Mouse (Mus musculus): Measurements from ENCODE around the gene Tbca. TPM values are rescaled to one million over a fixed set of nuclear protein-coding genes. Genes with fewer than 3 reads are reported as not detected.

The Tbca gene
- polyA plus RNA-seq, 1 experiment from 2014 or later: 261 TPM

DNA sequence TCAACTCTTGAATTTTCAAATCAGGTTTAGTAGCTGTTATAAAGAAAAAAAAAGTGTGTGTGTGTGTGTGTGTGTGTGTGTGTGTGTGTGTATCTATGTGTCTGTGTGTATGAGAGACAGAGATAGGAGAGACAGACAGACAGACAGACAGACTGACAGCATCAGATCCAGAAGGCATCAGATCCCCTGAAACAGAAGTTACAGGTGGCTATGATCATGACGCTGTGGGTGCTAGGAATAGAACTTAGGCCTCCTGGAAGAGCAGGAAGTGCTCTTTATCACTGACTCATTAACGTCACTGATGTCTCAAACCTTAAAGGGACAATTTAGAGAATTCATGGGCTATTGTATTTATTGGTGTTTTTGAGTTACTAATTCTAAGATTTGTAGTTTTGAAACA is 32.2 kb downstream of the Tbca start:
- Histone ChIP-seq H3K27me3 (ENCODE audit: control insufficient read depth, insufficient read depth, low read length) (no peaks in the 10 kb centered on the region), H3K4me1 (ENCODE audit: control insufficient read depth in 2 of 2, insufficient read depth in 2 of 2, low read length in 2 of 2) (peaks cover 0 to 18% of the 10 kb centered on the region in 2 experiments; a peak in 3 of 4 replicates), H3K36me3 (ENCODE audit: control insufficient read depth, insufficient read depth, low read length) (peaks cover 13% of the 10 kb centered on the region; the same call in 1 of the 2 replicates), H3K4me2 (ENCODE audit: low read length) (no peak overlapping the region), H3K27ac (replicated peaks in 1 of 2; ENCODE audit: control insufficient read depth in 1 of 2, insufficient read depth in 1 of 2, low read depth in 2 of 2, low read length in 2 of 2) (no peak overlapping the region), H3K4me3 (ENCODE audit: control insufficient read depth in 1 of 2, insufficient read depth in 1 of 2, low read depth in 1 of 2, low read length in 2 of 2) (no peak overlapping the region), H3K9me3 (ENCODE audit: control insufficient read depth, low read length) (no peaks in the 10 kb centered on the region), H3K9ac (ENCODE audit: low read length) (no peak overlapping the region)
- ATAC-seq (ENCODE audit: insufficient number of reproducible peaks, insufficient read depth, low FRiP score, low read depth): no peak
- WGBS: 30% methylated on average over 2 of the region's 2 CpGs

DNA sequence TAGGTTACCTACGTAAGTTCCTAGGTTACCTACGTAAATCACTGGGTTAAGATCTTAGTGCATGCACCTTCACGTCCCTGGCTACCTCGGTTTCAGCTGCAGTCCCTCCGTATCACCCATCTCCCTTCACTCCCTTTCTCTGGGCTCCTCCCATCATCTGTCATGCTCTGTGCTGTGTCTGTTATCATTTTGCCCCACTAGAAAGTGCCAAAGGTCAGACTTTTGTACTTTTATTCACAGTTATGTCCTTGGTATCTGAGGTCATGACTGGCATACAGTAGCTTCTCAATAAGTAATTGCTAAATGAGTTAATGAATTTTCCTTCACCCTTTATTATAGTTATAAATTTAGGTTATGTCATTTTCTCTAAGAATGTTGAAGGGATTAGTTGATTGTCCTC is 37.7 kb downstream of the Tbca start:
- Histone ChIP-seq H3K9ac (ENCODE audit: low read length) (no peak overlapping the region), H3K4me2 (ENCODE audit: low read length) (no peak overlapping the region), H3K4me1 (ENCODE audit: control insufficient read depth in 2 of 2, insufficient read depth in 2 of 2, low read length in 2 of 2) (peaks cover 6 to 25% of the 10 kb centered on the region in 2 experiments), H3K27me3 (ENCODE audit: control insufficient read depth, insufficient read depth, low read length) (no peaks in the 10 kb centered on the region), H3K4me3 (ENCODE audit: control insufficient read depth in 1 of 2, insufficient read depth in 1 of 2, low read depth in 1 of 2, low read length in 2 of 2) (no peak overlapping the region), H3K36me3 (ENCODE audit: control insufficient read depth, insufficient read depth, low read length) (peaks cover 13% of the 10 kb centered on the region; the same call in 1 of the 2 replicates), H3K27ac (replicated peaks in 1 of 2; ENCODE audit: control insufficient read depth in 1 of 2, insufficient read depth in 1 of 2, low read depth in 2 of 2, low read length in 2 of 2) (no peak overlapping the region), H3K9me3 (ENCODE audit: control insufficient read depth, low read length) (no peaks in the 10 kb centered on the region)
- ATAC-seq (ENCODE audit: insufficient number of reproducible peaks, insufficient read depth, low FRiP score, low read depth): no peak
- WGBS: 67% methylated on average over 5 of the region's 5 CpGs

DNA sequence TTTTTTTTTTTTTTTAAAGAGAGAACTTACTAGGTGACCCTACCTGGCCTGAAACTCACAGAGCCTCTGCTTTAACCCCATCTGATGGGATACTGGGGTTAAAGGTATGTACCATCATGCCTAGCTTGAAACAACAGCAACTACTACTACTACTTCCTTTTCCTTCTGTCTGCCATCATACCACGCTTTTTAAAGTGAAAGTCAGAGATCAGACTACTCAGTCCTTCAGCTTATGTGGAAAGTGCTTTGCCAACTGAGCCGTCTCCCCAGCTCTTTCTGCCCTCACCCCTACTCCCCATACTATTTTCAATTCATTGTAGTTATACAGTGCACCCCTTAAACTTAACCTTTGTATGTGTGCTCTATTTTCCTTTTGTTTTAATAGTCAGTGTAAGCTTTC is 38.3 kb downstream of the Tbca start:
- ATAC-seq (ENCODE audit: insufficient number of reproducible peaks, insufficient read depth, low FRiP score, low read depth): no peak
- Histone ChIP-seq H3K27ac (replicated peaks in 1 of 2; ENCODE audit: control insufficient read depth in 1 of 2, insufficient read depth in 1 of 2, low read depth in 2 of 2, low read length in 2 of 2) (no peak overlapping the region), H3K4me1 (ENCODE audit: control insufficient read depth in 2 of 2, insufficient read depth in 2 of 2, low read length in 2 of 2) (peaks cover 6 to 25% of the 10 kb centered on the region in 2 experiments), H3K36me3 (ENCODE audit: control insufficient read depth, insufficient read depth, low read length) (peaks cover 13% of the 10 kb centered on the region; the same call in 1 of the 2 replicates), H3K9ac (ENCODE audit: low read length) (no peak overlapping the region), H3K27me3 (ENCODE audit: control insufficient read depth, insufficient read depth, low read length) (no peaks in the 10 kb centered on the region), H3K9me3 (ENCODE audit: control insufficient read depth, low read length) (no peaks in the 10 kb centered on the region), H3K4me2 (ENCODE audit: low read length) (no peak overlapping the region), H3K4me3 (ENCODE audit: control insufficient read depth in 1 of 2, insufficient read depth in 1 of 2, low read depth in 1 of 2, low read length in 2 of 2) (no peak overlapping the region)
- 95% methylated on average over 2 of the region's 2 CpGs for WGBS

DNA sequence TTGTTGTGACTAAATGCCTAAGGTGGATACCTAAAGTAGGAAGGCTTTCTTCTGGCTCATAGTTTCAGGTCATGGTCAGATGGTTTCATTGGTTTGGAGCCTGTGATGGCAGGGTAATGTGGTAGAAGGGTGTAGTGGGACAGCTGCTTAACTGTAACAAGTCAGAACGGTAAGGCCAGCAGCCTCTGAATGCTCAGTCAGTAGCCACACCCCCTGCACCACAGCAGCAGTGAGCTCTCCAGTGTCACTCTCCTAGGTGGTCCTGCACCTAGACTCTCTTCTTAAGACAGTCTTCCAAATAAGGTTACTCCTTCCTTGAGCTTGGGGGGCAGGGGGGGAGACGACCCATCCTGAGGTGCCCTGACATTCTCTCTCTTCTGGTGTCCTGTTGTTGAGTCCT is 39.1 kb downstream of the Tbca start:
- no peak for ATAC-seq (ENCODE audit: insufficient number of reproducible peaks, insufficient read depth, low FRiP score, low read depth)
- 26% methylated on average over 2 of the region's 2 CpGs for WGBS
- Histone ChIP-seq H3K9me3 (ENCODE audit: control insufficient read depth, low read length) (no peaks in the 10 kb centered on the region), H3K4me2 (ENCODE audit: low read length) (no peak overlapping the region), H3K4me3 (ENCODE audit: control insufficient read depth in 1 of 2, insufficient read depth in 1 of 2, low read depth in 1 of 2, low read length in 2 of 2) (no peak overlapping the region), H3K27me3 (ENCODE audit: control insufficient read depth, insufficient read depth, low read length) (no peaks in the 10 kb centered on the region), H3K9ac (ENCODE audit: low read length) (no peak overlapping the region), H3K36me3 (ENCODE audit: control insufficient read depth, insufficient read depth, low read length) (peaks cover 20% of the 10 kb centered on the region), H3K4me1 (ENCODE audit: control insufficient read depth in 2 of 2, insufficient read depth in 2 of 2, low read length in 2 of 2) (peaks cover 6 to 25% of the 10 kb centered on the region in 2 experiments), H3K27ac (replicated peaks in 1 of 2; ENCODE audit: control insufficient read depth in 1 of 2, insufficient read depth in 1 of 2, low read depth in 2 of 2, low read length in 2 of 2) (peak overlapping the region; percentile 31 to 34; a peak in 2 of 4 replicates)

DNA sequence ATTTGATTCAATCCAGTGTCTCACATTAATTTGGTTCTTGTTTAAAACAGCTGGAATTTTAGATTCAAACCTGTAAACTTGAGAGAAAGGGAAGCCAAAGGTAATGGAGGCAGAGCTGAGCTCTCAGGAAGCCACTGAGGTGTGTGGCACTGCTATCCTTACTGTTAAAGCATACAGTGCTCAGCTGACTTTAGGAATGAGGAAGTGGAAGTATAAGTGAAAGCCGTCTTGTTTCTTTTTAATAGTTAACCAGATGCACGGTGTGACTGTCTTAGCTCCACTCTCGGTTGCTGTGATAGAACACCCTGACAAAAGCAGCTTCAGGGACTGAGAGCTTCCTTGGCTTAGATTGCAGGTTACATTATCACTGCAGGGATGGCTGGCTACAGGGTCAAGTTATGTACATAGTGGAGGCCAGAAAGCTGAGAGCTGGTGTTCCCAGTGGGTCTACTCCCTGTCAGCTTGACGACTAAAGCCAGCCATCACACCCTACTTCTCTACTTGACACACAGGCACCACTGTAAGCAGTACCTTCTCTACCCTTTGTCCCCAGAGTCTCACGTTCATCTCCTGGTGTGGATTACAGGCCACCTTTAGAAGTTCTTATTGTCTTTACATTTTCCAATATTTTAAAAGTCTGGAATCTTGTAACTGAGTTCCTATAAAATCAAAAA is 49.5 kb downstream of the Tbca start:
- 60% methylated on average over 5 of the region's 5 CpGs for WGBS
- H3K4me3 ChIP-seq (ENCODE audit: control insufficient read depth in 1 of 2, insufficient read depth in 1 of 2, low read depth in 1 of 2, low read length in 2 of 2): no peak overlapping the region
- no peak overlapping the region for H3K27ac ChIP-seq (replicated peaks in 1 of 2; ENCODE audit: control insufficient read depth in 1 of 2, insufficient read depth in 1 of 2, low read depth in 2 of 2, low read length in 2 of 2)
- no peaks in the 10 kb centered on the region for H3K9me3 ChIP-seq (ENCODE audit: control insufficient read depth, low read length)
- H3K4me2 ChIP-seq (ENCODE audit: low read length): no peak overlapping the region
- no peaks in the 10 kb centered on the region for H3K27me3 ChIP-seq (ENCODE audit: control insufficient read depth, insufficient read depth, low read length)
- peaks cover 69% of the 10 kb centered on the region for H3K36me3 ChIP-seq (ENCODE audit: control insufficient read depth, insufficient read depth, low read length)
- H3K4me1 ChIP-seq (ENCODE audit: control insufficient read depth in 2 of 2, insufficient read depth in 2 of 2, low read length in 2 of 2): no peaks in the 10 kb centered on the region
- no peak overlapping the region for H3K9ac ChIP-seq (ENCODE audit: low read length)
- ATAC-seq (ENCODE audit: insufficient number of reproducible peaks, insufficient read depth, low FRiP score, low read depth): no peak

DNA sequence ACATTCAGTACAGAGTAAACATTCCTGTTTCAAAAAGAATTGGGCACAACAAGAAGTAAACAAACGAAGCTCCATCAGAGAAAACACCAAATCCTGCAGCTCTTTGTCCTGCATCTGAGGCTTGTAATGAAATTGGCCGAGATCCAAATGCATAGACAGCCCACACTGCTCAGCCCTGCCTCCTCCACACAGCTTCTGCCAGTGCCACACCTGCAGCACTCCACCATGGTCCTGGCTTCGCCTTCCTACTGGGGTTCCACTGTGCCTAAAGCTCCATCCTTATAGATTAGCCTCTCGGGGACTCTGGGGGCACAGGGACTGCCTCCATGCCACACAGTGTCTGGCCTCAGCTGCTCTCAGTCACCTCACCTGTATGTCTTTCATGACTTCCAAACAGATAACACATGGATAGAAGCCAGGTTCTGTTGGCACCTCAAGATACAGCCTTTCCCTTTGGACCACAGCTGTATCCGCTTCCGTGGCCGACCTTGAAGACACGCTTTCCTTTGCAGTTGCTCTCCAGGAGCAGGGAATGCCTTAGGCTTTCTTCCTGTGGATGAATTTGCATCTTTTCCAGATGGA is 50.1 kb downstream of the Tbca start:
- no peak overlapping the region for H3K4me3 ChIP-seq (ENCODE audit: control insufficient read depth in 1 of 2, insufficient read depth in 1 of 2, low read depth in 1 of 2, low read length in 2 of 2)
- no peaks in the 10 kb centered on the region for H3K4me1 ChIP-seq (ENCODE audit: control insufficient read depth in 2 of 2, insufficient read depth in 2 of 2, low read length in 2 of 2)
- 71% methylated on average over 8 of the region's 8 CpGs for WGBS
- no peak overlapping the region for H3K4me2 ChIP-seq (ENCODE audit: low read length)
- H3K9ac ChIP-seq (ENCODE audit: low read length): no peak overlapping the region
- peaks cover 69% of the 10 kb centered on the region for H3K36me3 ChIP-seq (ENCODE audit: control insufficient read depth, insufficient read depth, low read length)
- H3K9me3 ChIP-seq (ENCODE audit: control insufficient read depth, low read length): no peaks in the 10 kb centered on the region
- no peak overlapping the region for H3K27ac ChIP-seq (replicated peaks in 1 of 2; ENCODE audit: control insufficient read depth in 1 of 2, insufficient read depth in 1 of 2, low read depth in 2 of 2, low read length in 2 of 2)
- 0 out of 2 replicates have a peak, but pooled peaks have one; percentile 39 for ATAC-seq (ENCODE audit: insufficient number of reproducible peaks, insufficient read depth, low FRiP score, low read depth)
- no peaks in the 10 kb centered on the region for H3K27me3 ChIP-seq (ENCODE audit: control insufficient read depth, insufficient read depth, low read length)

DNA sequence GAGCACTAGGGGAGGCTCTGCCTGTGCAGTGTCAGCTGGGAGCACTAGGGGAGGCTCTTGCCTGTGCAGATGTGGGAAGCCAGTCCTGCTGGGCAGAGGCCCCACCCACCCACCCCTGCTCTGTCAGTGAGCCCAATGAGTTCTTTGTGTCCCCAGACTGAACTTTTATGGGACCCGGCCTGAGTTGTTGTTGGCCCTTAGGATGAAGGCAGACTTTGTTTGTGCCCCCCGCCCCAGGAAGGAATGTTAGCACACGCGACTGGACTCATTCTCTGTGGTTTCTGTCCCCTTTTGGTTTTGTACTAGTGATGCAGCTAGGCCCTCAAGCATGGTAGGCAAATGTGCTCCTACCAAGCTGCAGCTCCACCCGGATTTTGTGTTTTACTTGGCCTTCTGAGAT is 54.5 kb downstream of the Tbca start:
- Histone ChIP-seq H3K27me3 (ENCODE audit: control insufficient read depth, insufficient read depth, low read length) (no peaks in the 10 kb centered on the region), H3K9ac (ENCODE audit: low read length) (no peak overlapping the region), H3K4me2 (ENCODE audit: low read length) (no peak overlapping the region), H3K36me3 (ENCODE audit: control insufficient read depth, insufficient read depth, low read length) (peaks cover 55% of the 10 kb centered on the region), H3K4me1 (ENCODE audit: control insufficient read depth in 2 of 2, insufficient read depth in 2 of 2, low read length in 2 of 2) (no peaks in the 10 kb centered on the region), H3K9me3 (ENCODE audit: control insufficient read depth, low read length) (no peaks in the 10 kb centered on the region; the same call in 1 of the 2 replicates), H3K27ac (replicated peaks in 1 of 2; ENCODE audit: control insufficient read depth in 1 of 2, insufficient read depth in 1 of 2, low read depth in 2 of 2, low read length in 2 of 2) (no peak overlapping the region), H3K4me3 (ENCODE audit: control insufficient read depth in 1 of 2, insufficient read depth in 1 of 2, low read depth in 1 of 2, low read length in 2 of 2) (no peak overlapping the region)
- no peak for ATAC-seq (ENCODE audit: insufficient number of reproducible peaks, insufficient read depth, low FRiP score, low read depth)
- WGBS: 77% methylated on average over 5 of the region's 5 CpGs

Measured in heart, embryonic 14.5 days (tissue).